Mouse (Mus musculus) testis, adult 2 months (tissue): ENCODE data around the gene Mrps24. TPM values are rescaled to one million over a fixed set of nuclear protein-coding genes. Genes with fewer than 3 reads are reported as not detected.

Source experiments
- H3K27ac ChIP-seq: fragments of 200-500 bp; 2 replicates; pipeline ENCODE4 v1.5.1; 2012; ENCODE audit warnings: low read depth, low read length; ENCODE audit not compliant: control insufficient read depth, insufficient read depth
- H3K27me3 ChIP-seq: fragments of 200-500 bp; 2 replicates; pipeline ENCODE4 v1.6.1; 2012; ENCODE audit warnings: mild to moderate bottlenecking, low read length, moderate library complexity; ENCODE audit not compliant: control insufficient read depth, insufficient read depth
- H3K36me3 ChIP-seq: fragments of 200-500 bp; 2 replicates; pipeline ENCODE4 v1.6.1; 2012; ENCODE audit warnings: mild to moderate bottlenecking, low read length; ENCODE audit not compliant: control insufficient read depth, insufficient read depth
- H3K4me1 ChIP-seq: fragments of 200-500 bp; 2 replicates; pipeline ENCODE4 v1.6.1; 2012; ENCODE audit warnings: low read length; ENCODE audit not compliant: control insufficient read depth, insufficient read depth
- H3K4me3 ChIP-seq: fragments of 200-500 bp; 2 replicates; pipeline ENCODE4 v1.5.1; 2012; ENCODE audit warnings: low read depth, mild to moderate bottlenecking, low read length, moderate library complexity, mixed read lengths; ENCODE audit not compliant: control insufficient read depth
- CTCF ChIP-seq: fragments of 200-500 bp; IDR thresholded peaks from 2 replicates; pipeline ENCODE4 v1.5.1; 2012; ENCODE audit warnings: low read depth, mild to moderate bottlenecking, inconsistent platforms, low read length, moderate library complexity; ENCODE audit not compliant: control insufficient read depth, insufficient read depth, insufficient replicate concordance
- POLR2A ChIP-seq: fragments of 200-500 bp; IDR thresholded peaks from 2 replicates; pipeline ENCODE4 v1.6.1; 2012; ENCODE audit warnings: low read depth, mild to moderate bottlenecking, inconsistent platforms, low read length, moderate library complexity; ENCODE audit not compliant: control insufficient read depth
- polyA plus RNA-seq: library from polyadenylated mRNA; depleted of rRNA; stranded (reverse); fragments of >200 nt; gene quantifications from 2 replicates; pipeline ENCODE4 v1.2.3, GENCODE M21; 2012

Gene Mrps24
- polyA plus RNA-seq, 1 experiment, result 18.4 TPM

DNA sequence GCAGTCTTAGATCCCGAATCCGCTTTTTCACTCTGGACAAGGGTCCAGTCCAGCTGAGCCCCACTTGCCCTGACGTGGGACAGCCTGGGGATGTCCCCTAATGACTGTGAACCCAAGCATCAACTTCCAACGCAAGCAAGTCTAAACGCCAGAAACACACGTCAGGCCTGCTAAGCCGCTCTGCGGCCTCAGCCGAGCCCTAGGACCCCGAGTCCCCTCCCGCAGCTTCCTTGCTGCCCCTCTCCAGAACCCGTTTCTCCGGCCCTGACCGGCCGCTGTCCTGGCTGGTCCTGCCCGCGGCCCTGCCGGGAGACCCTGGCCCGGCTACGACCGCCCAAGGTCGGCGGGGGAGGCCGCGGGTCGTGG is 25.1 kb upstream of the Mrps24 start:
- Histone ChIP-seq H3K27me3 (no peaks in the 10 kb centered on the region), H3K36me3 (no peaks in the 10 kb centered on the region), H3K4me1 (peaks cover 14% of the 10 kb centered on the region), H3K4me3 (peak overlapping the region; percentile 82), H3K27ac (peak overlapping the region; percentile 80)
- no peak for TF ChIP-seq CTCF

DNA sequence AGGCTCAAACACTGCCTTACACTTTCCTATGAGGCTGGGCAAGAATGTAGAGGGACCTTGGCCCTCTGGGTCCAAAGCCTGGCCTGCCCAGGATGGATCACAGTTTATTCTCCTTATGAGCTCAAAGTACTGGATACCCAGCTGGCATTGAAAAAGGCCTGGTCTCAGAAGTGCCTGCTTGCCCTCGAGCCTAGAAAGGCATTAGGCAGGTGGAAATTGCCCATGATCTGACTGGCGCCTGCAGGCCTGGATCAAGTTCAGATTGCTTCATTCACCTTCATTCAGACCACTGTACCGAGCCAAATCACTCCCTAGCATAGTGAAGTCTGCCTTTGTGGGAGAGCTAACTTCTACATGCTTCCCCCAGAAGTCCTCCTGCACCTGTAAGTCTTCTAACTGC is 24.4 kb upstream of the Mrps24 start:
- H3K4me3 ChIP-seq, result no peak overlapping the region
- no peaks in the 10 kb centered on the region for H3K36me3 ChIP-seq
- TF ChIP-seq CTCF (no peak), POLR2A (no peak)
- H3K4me1 ChIP-seq, result peaks cover 14% of the 10 kb centered on the region
- H3K27ac ChIP-seq, result 0 out of 2 replicates have a peak overlapping the region, but pooled peaks have one; percentile 49
- H3K27me3 ChIP-seq, result no peaks in the 10 kb centered on the region

DNA sequence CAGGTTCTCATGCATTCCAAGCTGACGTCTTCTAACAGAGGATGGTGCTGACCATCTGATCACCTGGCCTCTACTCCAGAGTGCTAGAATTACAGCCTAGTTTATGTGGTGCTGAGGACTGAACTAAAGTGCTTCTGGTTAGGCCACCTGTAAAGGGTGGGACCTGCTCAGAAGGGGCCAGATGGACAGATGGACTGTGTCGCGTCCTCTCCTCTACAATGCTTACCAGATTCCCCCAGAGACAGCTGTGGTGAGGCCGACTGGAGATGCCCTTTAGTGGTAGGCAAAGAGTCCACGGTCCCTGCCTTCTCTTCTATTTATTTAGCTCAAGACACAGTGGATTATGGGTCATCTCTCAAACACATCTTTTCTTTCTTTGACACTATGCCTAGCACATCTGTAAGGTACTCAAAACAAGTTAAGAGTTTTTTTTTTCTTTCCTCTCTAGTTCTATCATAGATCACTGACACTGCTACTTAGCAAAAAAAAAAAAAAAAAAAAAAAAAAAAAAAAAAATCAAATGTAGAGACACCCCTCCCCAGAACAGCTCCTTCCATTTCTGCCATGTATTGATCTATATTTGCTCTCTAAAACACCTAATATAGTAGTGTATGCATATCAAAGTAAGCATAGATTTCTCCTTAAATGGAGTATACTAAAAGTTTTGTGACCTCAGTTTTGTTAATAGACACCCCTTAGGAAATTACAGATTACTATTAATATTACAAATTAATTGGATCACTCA is 23.6 kb upstream of the Mrps24 start:
- H3K27ac ChIP-seq, result no peak overlapping the region
- TF ChIP-seq CTCF (no peak), POLR2A (no peak)
- no peak overlapping the region for H3K4me3 ChIP-seq
- H3K27me3 ChIP-seq, result no peaks in the 10 kb centered on the region
- H3K36me3 ChIP-seq, result no peaks in the 10 kb centered on the region
- H3K4me1 ChIP-seq, result peaks cover 14% of the 10 kb centered on the region

DNA sequence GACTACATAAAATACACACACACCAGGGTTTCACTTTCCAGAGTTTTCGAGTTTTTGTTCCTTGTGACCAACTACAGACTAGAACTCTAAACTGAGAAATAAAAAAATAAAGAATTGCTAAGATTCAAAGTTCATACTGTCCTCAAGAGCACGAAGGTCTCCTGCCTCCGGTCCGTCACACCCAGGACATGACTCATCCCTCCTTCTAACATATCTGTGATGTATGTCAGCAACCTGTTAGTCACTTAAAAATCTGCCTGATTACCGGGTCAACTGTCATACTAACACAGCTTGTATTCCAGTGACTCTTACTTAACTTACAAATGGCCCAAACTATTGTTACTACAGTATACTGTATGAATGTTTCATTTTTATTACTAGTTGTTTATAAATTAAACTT is 21.7 kb upstream of the Mrps24 start:
- no peak overlapping the region for H3K27ac ChIP-seq
- TF ChIP-seq CTCF (no peak), POLR2A (no peak)
- peaks cover 14% of the 10 kb centered on the region for H3K4me1 ChIP-seq
- H3K4me3 ChIP-seq, result no peak overlapping the region
- H3K36me3 ChIP-seq, result no peaks in the 10 kb centered on the region
- no peaks in the 10 kb centered on the region for H3K27me3 ChIP-seq

DNA sequence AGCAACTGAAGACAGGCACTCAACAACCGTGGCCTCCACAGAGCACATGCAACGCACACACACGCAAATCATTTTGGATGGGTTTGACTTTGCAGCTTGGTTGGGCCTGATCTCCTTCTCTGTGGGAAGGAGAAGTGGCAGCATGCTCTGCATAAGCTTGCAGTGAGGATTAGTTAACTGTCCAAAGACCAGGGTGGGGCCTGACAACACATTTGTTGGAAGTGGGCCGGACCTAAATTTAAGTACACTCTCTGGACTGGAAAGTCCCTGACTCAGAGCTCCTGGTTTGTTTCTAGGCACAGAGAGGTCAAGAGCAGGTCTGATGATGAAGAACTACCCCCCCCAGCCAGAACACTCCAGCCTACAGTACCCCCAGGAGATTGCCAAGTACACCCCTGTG is 18.8 kb upstream of the Mrps24 start:
- Histone ChIP-seq H3K4me3 (no peak overlapping the region), H3K4me1 (no peaks in the 10 kb centered on the region), H3K27me3 (no peaks in the 10 kb centered on the region), H3K27ac (no peak overlapping the region), H3K36me3 (no peaks in the 10 kb centered on the region)
- TF ChIP-seq CTCF (no peak), POLR2A (no peak)

DNA sequence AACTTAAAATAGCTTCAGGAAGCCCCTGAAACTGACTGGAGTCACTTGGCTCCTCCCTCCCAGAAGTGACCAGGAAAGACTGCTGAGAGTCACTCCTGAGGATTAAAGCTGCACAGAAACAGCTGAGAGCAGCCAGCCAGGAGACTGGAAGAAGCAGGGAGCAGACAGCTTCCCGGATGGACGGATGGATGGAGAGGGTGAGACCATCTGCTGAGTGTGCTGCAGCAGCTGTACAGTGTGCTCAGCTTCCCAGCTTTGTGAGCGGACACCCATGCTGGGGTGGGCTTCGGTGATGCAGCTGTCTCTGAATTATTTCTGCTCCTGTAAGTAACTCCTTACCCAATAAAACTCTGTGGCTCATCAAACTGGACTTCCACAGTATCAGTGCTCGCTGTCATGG is 16.9 kb upstream of the Mrps24 start:
- no peaks in the 10 kb centered on the region for H3K27me3 ChIP-seq
- H3K4me3 ChIP-seq, result no peak overlapping the region
- TF ChIP-seq POLR2A (no peak), CTCF (no peak)
- no peaks in the 10 kb centered on the region for H3K36me3 ChIP-seq
- H3K4me1 ChIP-seq, result no peaks in the 10 kb centered on the region
- H3K27ac ChIP-seq, result no peak overlapping the region

DNA sequence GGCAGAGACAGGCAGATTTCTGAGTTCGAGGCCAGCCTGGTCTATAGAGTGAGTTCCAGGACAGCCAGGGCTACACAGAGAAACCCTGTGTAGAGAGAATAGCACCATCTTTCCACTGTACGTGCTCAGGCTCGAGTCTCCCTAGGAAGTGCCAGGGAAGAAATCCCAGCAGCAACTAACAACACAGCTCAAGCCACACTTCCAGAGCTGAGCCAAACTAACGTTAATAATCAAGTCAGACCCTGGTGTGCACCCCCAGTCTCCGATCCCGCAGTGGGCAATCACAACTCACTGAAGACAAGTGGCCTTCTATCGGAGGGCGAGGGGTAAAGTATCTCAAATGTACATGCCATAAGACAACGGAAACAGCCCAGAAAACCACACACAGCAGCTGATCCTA is 14.1 kb upstream of the Mrps24 start:
- TF ChIP-seq CTCF (no peak), POLR2A (no peak)
- no peaks in the 10 kb centered on the region for H3K4me1 ChIP-seq
- no peaks in the 10 kb centered on the region for H3K36me3 ChIP-seq
- no peak overlapping the region for H3K27ac ChIP-seq
- no peak overlapping the region for H3K4me3 ChIP-seq
- no peaks in the 10 kb centered on the region for H3K27me3 ChIP-seq
